Mouse (Mus musculus) neural tube, embryonic 13.5 days (tissue): ENCODE measurements around the gene Calb2. TPM values are rescaled to one million over a fixed set of nuclear protein-coding genes. Genes with fewer than 3 reads are reported as not detected.

Experiments
- ATAC-seq: fragments of 200-750 bp; cut with Nextera tagmentation; 2 replicates; pipeline ENCODE4 v1.8.0; 2017; ENCODE audit warnings: low read depth, mild to moderate bottlenecking, moderate TSS enrichment, moderate library complexity
- H3K27ac ChIP-seq: fragments of 300-500 bp; sonication (generic); replicated peaks from 2 replicates; pipeline ENCODE4 v1.5.1; 2015; ENCODE audit warnings: moderate library complexity, mild to moderate bottlenecking, inconsistent platforms
- H3K27me3 ChIP-seq: fragments of 300-500 bp; sonication (generic); 2 replicates; pipeline ENCODE4 v1.6.1; 2015; ENCODE audit warnings: mild to moderate bottlenecking, inconsistent platforms
- H3K36me3 ChIP-seq: fragments of 300-500 bp; sonication (generic); 2 replicates; pipeline ENCODE4 v1.6.1; 2015; ENCODE audit warnings: mild to moderate bottlenecking, inconsistent platforms
- H3K4me1 ChIP-seq: fragments of 300-500 bp; sonication (generic); replicated peaks from 2 replicates; pipeline ENCODE4 v1.6.1; 2015; ENCODE audit warnings: inconsistent platforms
- H3K4me2 ChIP-seq: fragments of 300-500 bp; sonication (generic); 2 replicates; pipeline ENCODE4 v1.6.1; 2015; ENCODE audit warnings: inconsistent platforms, mild to moderate bottlenecking, moderate library complexity
- H3K4me3 ChIP-seq: fragments of 300-500 bp; sonication (generic); 2 replicates; pipeline ENCODE4 v1.5.1; 2015; ENCODE audit warnings: mild to moderate bottlenecking, inconsistent platforms
- H3K9ac ChIP-seq: fragments of 300-500 bp; sonication (generic); 2 replicates; pipeline ENCODE4 v1.6.1; 2015; ENCODE audit warnings: moderate library complexity, mild to moderate bottlenecking, inconsistent platforms
- H3K9me3 ChIP-seq: fragments of 300-500 bp; sonication (generic); 2 replicates; pipeline ENCODE4 v1.6.1; 2016; ENCODE audit warnings: inconsistent platforms
- WGBS: fragments of 180-500 bp; shearing (Covaris S2); methylation state at CpG from one replicate; pipeline ENCODE4 v1.1.7; 2015; 5-methylcytosine and 5-hydroxymethylcytosine counted together
- polyA plus RNA-seq: library from polyadenylated mRNA; unstranded; fragments of >200 nt; fragmentation: Nextera tagmentation; extraction: Ambion mirVana; gene quantifications from 2 replicates; pipeline ENCODE4 v1.2.1, GENCODE M21; 2015

Calb2 gene
- polyA plus RNA-seq, 1 experiment from 2014 or later: 16.9 TPM

GRCm38 (mm10) chr8:110119715-110120114 is 48.3 kb downstream of the Calb2 start:
- 43% methylated on average over 6 of the region's 6 CpGs for WGBS
- Histone ChIP-seq H3K4me3 (no peak overlapping the region), H3K9me3 (no peaks in the 10 kb centered on the region), H3K27me3 (no peaks in the 10 kb centered on the region), H3K9ac (no peak overlapping the region), H3K4me2 (no peak overlapping the region), H3K27ac (no peak overlapping the region), H3K36me3 (no peaks in the 10 kb centered on the region), H3K4me1 (no peaks in the 10 kb centered on the region)
- no peak for ATAC-seq

- no peak within 1 kb of the TSS for H3K27ac ChIP-seq
- no peak for ATAC-seq
- H3K36me3 ChIP-seq: no peaks in the 10 kb centered on the region
- H3K27me3 ChIP-seq: no peaks in the 10 kb centered on the region
- no peak within 1 kb of the TSS for H3K4me2 ChIP-seq
- no peaks in the 10 kb centered on the region for H3K4me1 ChIP-seq
- H3K4me3 ChIP-seq: no peak within 1 kb of the TSS
- 84% methylated on average over 3 of the region's 3 CpGs for WGBS
- no peak within 1 kb of the TSS for H3K9ac ChIP-seq
- H3K9me3 ChIP-seq: no peaks in the 10 kb centered on the region
Observed at GRCm38 (mm10) chr8:110102653-110103052, 65.4 kb downstream of the Calb2 start, which contains the start of gene Gm17720. TSS of gene Gm17720 (minus strand) at chr8:110102753.

GRCm38 (mm10) chr8:110101676-110102075 is 66.3 kb downstream of the Calb2 start:
- H3K36me3 ChIP-seq: no peaks in the 10 kb centered on the region
- no peaks in the 10 kb centered on the region for H3K27me3 ChIP-seq
- H3K9ac ChIP-seq: no peak overlapping the region
- H3K4me3 ChIP-seq: no peak overlapping the region
- H3K27ac ChIP-seq: no peak overlapping the region
- H3K4me2 ChIP-seq: no peak overlapping the region
- no peaks in the 10 kb centered on the region for H3K9me3 ChIP-seq
- no peak for ATAC-seq
- no peaks in the 10 kb centered on the region for H3K4me1 ChIP-seq
- 85% methylated on average over 15 of the region's 15 CpGs for WGBS

- Histone ChIP-seq H3K9ac (no peak within 1 kb of the TSS), H3K36me3 (no peaks in the 10 kb centered on the region), H3K4me2 (no peak within 1 kb of the TSS), H3K9me3 (no peaks in the 10 kb centered on the region), H3K4me3 (no peak within 1 kb of the TSS), H3K27ac (no peak within 1 kb of the TSS), H3K27me3 (no peaks in the 10 kb centered on the region), H3K4me1 (no peaks in the 10 kb centered on the region)
- ATAC-seq: no peak
- 83% methylated on average over 12 of the region's 12 CpGs for WGBS
Observed at GRCm38 (mm10) chr8:110100907-110101306, 67.1 kb downstream of the Calb2 start, which contains the start of gene Gm21964. TSS of gene Gm21964 (plus strand) at chr8:110101207.

GRCm38 (mm10) chr8:110091869-110092268 is 76.1 kb downstream of the Calb2 start:
- Histone ChIP-seq H3K27ac (no peak overlapping the region), H3K9ac (no peak overlapping the region), H3K4me2 (no peak overlapping the region), H3K27me3 (no peaks in the 10 kb centered on the region), H3K9me3 (peaks cover 17% of the 10 kb centered on the region), H3K36me3 (peaks cover 44% of the 10 kb centered on the region), H3K4me3 (no peak overlapping the region), H3K4me1 (no peaks in the 10 kb centered on the region)
- WGBS: 49% methylated on average over 1 of the region's 1 CpGs
- no peak for ATAC-seq

Other genes starting within 250 kb of the Calb2 start
- gene Marveld3, start 206.0 kb downstream of the Calb2 start, polyA plus RNA-seq: 0.55 and 0.74 TPM in 2 replicates
- gene Tat, start 177.8 kb downstream of the Calb2 start, polyA plus RNA-seq: not detected in 2 replicates
- gene Chst4, start 128.5 kb downstream of the Calb2 start, polyA plus RNA-seq: not detected in 2 replicates
- gene Zfp612, start 88.5 kb downstream of the Calb2 start, polyA plus RNA-seq: 19.4 and 19.7 TPM in 2 replicates
- not detected in 2 replicates for gene Gm21964, start 67.0 kb downstream of the Calb2 start, polyA plus RNA-seq
- gene Gm17720, start 65.5 kb downstream of the Calb2 start, polyA plus RNA-seq: not detected in 2 replicates
- gene Cmtr2, start 47.5 kb upstream of the Calb2 start, polyA plus RNA-seq: 10.1 and 11.3 TPM in 2 replicates
- 0.07 and 0.17 TPM in 2 replicates for gene Hydin, start 98.8 kb upstream of the Calb2 start, polyA plus RNA-seq